Mouse (Mus musculus): ENCODE measurements around the gene Nfatc2ip. TPM values are rescaled to one million over a fixed set of nuclear protein-coding genes. Genes with fewer than 3 reads are reported as not detected.
A peak's percentile ranks its signal among the peaks of the same experiment; 100 is the strongest.

Gene Nfatc2ip
- 2.9 and 3.1 TPM in 2 replicates for polyA plus RNA-seq (2015; fragmentation: Nextera tagmentation; extraction: Ambion mirVana)

GRCm38 (mm10) chr7:126396298-126397119 lies at the start of gene Nfatc2ip:
Nfatc2ip (minus strand) TSS chr7:126396737.
- H3K36me3 ChIP-seq, result peaks cover 7% of the 10 kb centered on the region
- H3K4me3 ChIP-seq, result peak within 1 kb of the TSS; percentile 92
- ATAC-seq (ENCODE audit: insufficient number of reproducible peaks, insufficient read depth, low FRiP score, low TSS enrichment, low read depth), result peak; percentile 100
- H3K9me3 ChIP-seq, result no peaks in the 10 kb centered on the region
- H3K4me1 ChIP-seq, result peaks cover 13% of the 10 kb centered on the region; the same call in 1 of the 2 replicates
- peak within 1 kb of the TSS; percentile 89 for H3K9ac ChIP-seq
- WGBS, result under 1% methylated on average over 59 of the region's 59 CpGs
- peak within 1 kb of the TSS; percentile 85 for H3K4me2 ChIP-seq
- no peaks in the 10 kb centered on the region for H3K27me3 ChIP-seq
- H3K27ac ChIP-seq, result no peak within 1 kb of the TSS

GRCm38 (mm10) chr7:126446217-126446616 lies 49.7 kb upstream of the Nfatc2ip start:
- Histone ChIP-seq H3K27me3 (no peaks in the 10 kb centered on the region), H3K4me2 (no peak overlapping the region), H3K27ac (no peak overlapping the region), H3K36me3 (peaks cover 69% of the 10 kb centered on the region), H3K9ac (no peak overlapping the region), H3K9me3 (no peaks in the 10 kb centered on the region), H3K4me3 (no peak overlapping the region), H3K4me1 (no peaks in the 10 kb centered on the region)
- 90% methylated on average over 21 of the region's 21 CpGs for WGBS
- ATAC-seq (ENCODE audit: insufficient number of reproducible peaks, insufficient read depth, low FRiP score, low TSS enrichment, low read depth), result no peak

- 91% methylated on average over 15 of the region's 15 CpGs for WGBS
- Histone ChIP-seq H3K27ac (no peak overlapping the region), H3K27me3 (no peaks in the 10 kb centered on the region), H3K4me2 (no peak overlapping the region), H3K4me3 (no peak overlapping the region), H3K4me1 (no peaks in the 10 kb centered on the region), H3K9ac (no peak overlapping the region), H3K9me3 (no peaks in the 10 kb centered on the region), H3K36me3 (peaks cover 75% of the 10 kb centered on the region)
- ATAC-seq (ENCODE audit: insufficient number of reproducible peaks, insufficient read depth, low FRiP score, low TSS enrichment, low read depth), result no peak
These were observed 48.7 kb upstream of the Nfatc2ip start for GRCm38 (mm10) chr7:126445104-126445815.

GRCm38 (mm10) chr7:126444536-126444935 lies 48.0 kb upstream of the Nfatc2ip start:
- H3K36me3 ChIP-seq, result peaks cover 79% of the 10 kb centered on the region
- H3K4me1 ChIP-seq, result no peaks in the 10 kb centered on the region
- WGBS, result 93% methylated on average over 9 of the region's 9 CpGs
- no peak overlapping the region for H3K27ac ChIP-seq
- no peak overlapping the region for H3K4me2 ChIP-seq
- no peak overlapping the region for H3K9ac ChIP-seq
- no peak for ATAC-seq (ENCODE audit: insufficient number of reproducible peaks, insufficient read depth, low FRiP score, low TSS enrichment, low read depth)
- no peaks in the 10 kb centered on the region for H3K27me3 ChIP-seq
- no peaks in the 10 kb centered on the region for H3K9me3 ChIP-seq
- H3K4me3 ChIP-seq, result no peak overlapping the region

- no peaks in the 10 kb centered on the region for H3K4me1 ChIP-seq
- ATAC-seq (ENCODE audit: insufficient number of reproducible peaks, insufficient read depth, low FRiP score, low TSS enrichment, low read depth), result no peak
- H3K9me3 ChIP-seq, result no peaks in the 10 kb centered on the region
- H3K36me3 ChIP-seq, result peaks cover 79% of the 10 kb centered on the region
- H3K4me2 ChIP-seq, result no peak overlapping the region
- H3K27ac ChIP-seq, result no peak overlapping the region
- 97% methylated on average over 10 of the region's 10 CpGs for WGBS
- no peak overlapping the region for H3K9ac ChIP-seq
- H3K27me3 ChIP-seq, result no peaks in the 10 kb centered on the region
- no peak overlapping the region for H3K4me3 ChIP-seq
These were observed 47.5 kb upstream of the Nfatc2ip start for GRCm38 (mm10) chr7:126443997-126444396.

- no peaks in the 10 kb centered on the region for H3K4me1 ChIP-seq
- no peak overlapping the region for H3K9ac ChIP-seq
- ATAC-seq (ENCODE audit: insufficient number of reproducible peaks, insufficient read depth, low FRiP score, low TSS enrichment, low read depth), result no peak
- no peak overlapping the region for H3K4me2 ChIP-seq
- no peak overlapping the region for H3K27ac ChIP-seq
- H3K9me3 ChIP-seq, result no peaks in the 10 kb centered on the region
- H3K4me3 ChIP-seq, result no peak overlapping the region
- no peaks in the 10 kb centered on the region for H3K27me3 ChIP-seq
- WGBS, result 82% methylated on average over 9 of the region's 9 CpGs
- peaks cover 55% of the 10 kb centered on the region for H3K36me3 ChIP-seq
These were observed 43.6 kb upstream of the Nfatc2ip start for GRCm38 (mm10) chr7:126440134-126440533.

- WGBS, result 18% methylated on average over 8 of the region's 8 CpGs
- no peak overlapping the region for H3K27ac ChIP-seq
- no peaks in the 10 kb centered on the region for H3K9me3 ChIP-seq
- H3K27me3 ChIP-seq, result no peaks in the 10 kb centered on the region
- no peak overlapping the region for H3K9ac ChIP-seq
- no peak overlapping the region for H3K4me3 ChIP-seq
- no peak for ATAC-seq (ENCODE audit: insufficient number of reproducible peaks, insufficient read depth, low FRiP score, low TSS enrichment, low read depth)
- no peaks in the 10 kb centered on the region for H3K4me1 ChIP-seq
- no peak overlapping the region for H3K4me2 ChIP-seq
- H3K36me3 ChIP-seq, result peaks cover 45% of the 10 kb centered on the region
These were observed 40.3 kb upstream of the Nfatc2ip start for GRCm38 (mm10) chr7:126436851-126437250.

- Histone ChIP-seq H3K4me3 (no peak overlapping the region), H3K4me2 (no peak overlapping the region), H3K4me1 (no peaks in the 10 kb centered on the region), H3K27ac (no peak overlapping the region), H3K36me3 (peaks cover 44% of the 10 kb centered on the region), H3K27me3 (no peaks in the 10 kb centered on the region), H3K9ac (0 out of 2 replicates have a peak overlapping the region, but pooled peaks have one; percentile 17), H3K9me3 (no peaks in the 10 kb centered on the region)
- no peak for ATAC-seq (ENCODE audit: insufficient number of reproducible peaks, insufficient read depth, low FRiP score, low TSS enrichment, low read depth)
- 83% methylated on average over 3 of the region's 3 CpGs for WGBS
These were observed 39.3 kb upstream of the Nfatc2ip start for GRCm38 (mm10) chr7:126435801-126436200.

GRCm38 (mm10) chr7:126434726-126435125 lies 38.2 kb upstream of the Nfatc2ip start:
- Histone ChIP-seq H3K9ac (no peak overlapping the region), H3K27me3 (no peaks in the 10 kb centered on the region), H3K27ac (no peak overlapping the region), H3K36me3 (peaks cover 38% of the 10 kb centered on the region), H3K4me2 (no peak overlapping the region), H3K4me1 (peaks cover 6% of the 10 kb centered on the region), H3K4me3 (no peak overlapping the region), H3K9me3 (no peaks in the 10 kb centered on the region)
- WGBS, result 90% methylated on average over 7 of the region's 7 CpGs
- ATAC-seq (ENCODE audit: insufficient number of reproducible peaks, insufficient read depth, low FRiP score, low TSS enrichment, low read depth), result no peak

- Histone ChIP-seq H3K36me3 (peaks cover 23% of the 10 kb centered on the region), H3K9ac (peak overlapping the region; percentile 91; the same call in 1 of the 2 replicates), H3K4me1 (peaks cover 17% of the 10 kb centered on the region), H3K4me2 (peak overlapping the region; percentile 80; the same call in 1 of the 2 replicates), H3K4me3 (no peak overlapping the region; the same call in 1 of the 2 replicates), H3K9me3 (no peaks in the 10 kb centered on the region), H3K27ac (no peak overlapping the region), H3K27me3 (no peaks in the 10 kb centered on the region)
- ATAC-seq (ENCODE audit: insufficient number of reproducible peaks, insufficient read depth, low FRiP score, low TSS enrichment, low read depth), result no peak
These were observed 33.6 kb upstream of the Nfatc2ip start for GRCm38 (mm10) chr7:126430167-126430566.

- 25% methylated on average over 15 of the region's 15 CpGs for WGBS
These were observed 33.0 kb upstream of the Nfatc2ip start for GRCm38 (mm10) chr7:126429503-126429898.

More at GRCm38 (mm10) chr7:126429503-126429898, 33.0 kb upstream of the Nfatc2ip start:
- peak overlapping the region; percentile 62 for H3K4me3 ChIP-seq
- H3K4me2 ChIP-seq, result peak overlapping the region; percentile 80
- peaks cover 23% of the 10 kb centered on the region for H3K36me3 ChIP-seq
- H3K9me3 ChIP-seq, result no peaks in the 10 kb centered on the region
- ATAC-seq (ENCODE audit: insufficient number of reproducible peaks, insufficient read depth, low FRiP score, low TSS enrichment, low read depth), result no peak
- peak overlapping the region; percentile 96; the same call in 1 of the 2 replicates for H3K27ac ChIP-seq
- no peaks in the 10 kb centered on the region for H3K27me3 ChIP-seq
- peaks cover 17% of the 10 kb centered on the region for H3K4me1 ChIP-seq
- peak overlapping the region; percentile 91 for H3K9ac ChIP-seq
